Mouse (Mus musculus): ENCODE results near the gene Gjc3. TPM values are rescaled to one million over a fixed set of nuclear protein-coding genes. Genes with fewer than 3 reads are reported as not detected.
"Not testable (repeated sequence)": the region's sequence is repeated elsewhere in the genome, so short reads cannot be mapped to it uniquely, and the experiment has no call there.

The Gjc3 gene
- polyA plus RNA-seq, 1 experiment from 2014 or later = not detected

- Histone ChIP-seq H3K4me1 (no peaks in the 10 kb centered on the region), H3K9me3 (no peaks in the 10 kb centered on the region), H3K27me3 (ENCODE audit: insufficient read depth, poor library complexity, severe bottlenecking) (no peaks in the 10 kb centered on the region), H3K36me3 (no peaks in the 10 kb centered on the region), H3K27ac (no peak overlapping the region), H3K4me3 (no peak overlapping the region)
- DNase-seq (ENCODE audit: low spot score) = no peak
Observed at GRCm38 (mm10) chr5:137947303-137947702, 15.6 kb downstream of the Gjc3 start.

- Histone ChIP-seq H3K27ac (no peak overlapping the region), H3K9me3 (no peaks in the 10 kb centered on the region), H3K4me3 (no peak overlapping the region), H3K36me3 (no peaks in the 10 kb centered on the region), H3K27me3 (ENCODE audit: insufficient read depth, poor library complexity, severe bottlenecking) (no peaks in the 10 kb centered on the region), H3K4me1 (no peaks in the 10 kb centered on the region)
- 57% methylated on average over 1 of the region's 1 CpGs for WGBS
- no peak for DNase-seq (ENCODE audit: low spot score)
Observed at GRCm38 (mm10) chr5:137943133-137943532, 19.8 kb downstream of the Gjc3 start.

GRCm38 (mm10) chr5:137940948-137941347 is 21.9 kb downstream of the Gjc3 start:
- H3K9me3 ChIP-seq = no peaks in the 10 kb centered on the region
- no peaks in the 10 kb centered on the region for H3K27me3 ChIP-seq (ENCODE audit: insufficient read depth, poor library complexity, severe bottlenecking)
- H3K36me3 ChIP-seq = no peaks in the 10 kb centered on the region
- no peak overlapping the region for H3K27ac ChIP-seq
- 80% methylated on average over 4 of the region's 4 CpGs for WGBS
- H3K4me3 ChIP-seq = no peak overlapping the region
- no peak for DNase-seq (ENCODE audit: low spot score)
- H3K4me1 ChIP-seq = no peaks in the 10 kb centered on the region

GRCm38 (mm10) chr5:137937238-137937637 is 25.7 kb downstream of the Gjc3 start:
- DNase-seq (ENCODE audit: low spot score) = no peak
- 51% methylated on average over 4 of the region's 4 CpGs for WGBS
- H3K27me3 ChIP-seq (ENCODE audit: insufficient read depth, poor library complexity, severe bottlenecking) = no peaks in the 10 kb centered on the region

GRCm38 (mm10) chr5:137936486-137936885 is 26.4 kb downstream of the Gjc3 start:
- H3K9me3 ChIP-seq = no peaks in the 10 kb centered on the region
- WGBS = 87% methylated on average over 2 of the region's 2 CpGs
- no peaks in the 10 kb centered on the region for H3K27me3 ChIP-seq (ENCODE audit: insufficient read depth, poor library complexity, severe bottlenecking)
- H3K4me1 ChIP-seq = no peaks in the 10 kb centered on the region
- no peak overlapping the region for H3K27ac ChIP-seq
- DNase-seq (ENCODE audit: low spot score) = no peak
- H3K36me3 ChIP-seq = no peaks in the 10 kb centered on the region
- H3K4me3 ChIP-seq = no peak overlapping the region

More at GRCm38 (mm10) chr5:137937238-137937637, 25.7 kb downstream of the Gjc3 start:
- Histone ChIP-seq H3K4me3 (no peak overlapping the region), H3K27ac (no peak overlapping the region), H3K9me3 (no peaks in the 10 kb centered on the region), H3K36me3 (no peaks in the 10 kb centered on the region), H3K4me1 (no peaks in the 10 kb centered on the region)

GRCm38 (mm10) chr5:137933934-137934333 is 29.0 kb downstream of the Gjc3 start:
- not testable (repeated sequence) for H3K27me3 ChIP-seq (ENCODE audit: insufficient read depth, poor library complexity, severe bottlenecking); H3K27ac ChIP-seq; DNase-seq (ENCODE audit: low spot score); H3K9me3 ChIP-seq; H3K4me3 ChIP-seq; H3K36me3 ChIP-seq; H3K4me1 ChIP-seq
- WGBS = 72% methylated on average over 2 of the region's 2 CpGs

GRCm38 (mm10) chr5:137928439-137928838 is 34.5 kb downstream of the Gjc3 start:
- DNase-seq (ENCODE audit: low spot score) = no peak
- no peaks in the 10 kb centered on the region for H3K27me3 ChIP-seq (ENCODE audit: insufficient read depth, poor library complexity, severe bottlenecking)
- no peak overlapping the region for H3K27ac ChIP-seq
- no peak overlapping the region for H3K4me3 ChIP-seq
- H3K9me3 ChIP-seq = no peaks in the 10 kb centered on the region
- WGBS = 74% methylated on average over 11 of the region's 11 CpGs
- H3K4me1 ChIP-seq = no peaks in the 10 kb centered on the region
- H3K36me3 ChIP-seq = no peaks in the 10 kb centered on the region

GRCm38 (mm10) chr5:137922171-137922570 is 40.7 kb downstream of the Gjc3 start:
- no peak for DNase-seq (ENCODE audit: low spot score)
- Histone ChIP-seq H3K9me3 (no peaks in the 10 kb centered on the region), H3K27ac (no peak overlapping the region)

GRCm38 (mm10) chr5:137921532-137921931 is 41.4 kb downstream of the Gjc3 start, which contains the start of gene Cyp3a13:
TSS of gene Cyp3a13 (minus strand) at chr5:137921619.
- DNase-seq (ENCODE audit: low spot score) = no peak
- Histone ChIP-seq H3K9me3 (no peaks in the 10 kb centered on the region), H3K27ac (no peak within 1 kb of the TSS), H3K36me3 (no peaks in the 10 kb centered on the region), H3K27me3 (ENCODE audit: insufficient read depth, poor library complexity, severe bottlenecking) (no peaks in the 10 kb centered on the region), H3K4me3 (no peak within 1 kb of the TSS), H3K4me1 (no peaks in the 10 kb centered on the region)
- 46% methylated on average over 2 of the region's 2 CpGs for WGBS

More at GRCm38 (mm10) chr5:137922171-137922570, 40.7 kb downstream of the Gjc3 start:
- Histone ChIP-seq H3K36me3 (no peaks in the 10 kb centered on the region), H3K27me3 (ENCODE audit: insufficient read depth, poor library complexity, severe bottlenecking) (no peaks in the 10 kb centered on the region), H3K4me3 (no peak overlapping the region), H3K4me1 (no peaks in the 10 kb centered on the region)

- no peaks in the 10 kb centered on the region for H3K4me1 ChIP-seq
- no peaks in the 10 kb centered on the region for H3K27me3 ChIP-seq (ENCODE audit: insufficient read depth, poor library complexity, severe bottlenecking)
- no peaks in the 10 kb centered on the region for H3K9me3 ChIP-seq
- H3K4me3 ChIP-seq = no peak overlapping the region
- H3K27ac ChIP-seq = no peak overlapping the region
- H3K36me3 ChIP-seq = no peaks in the 10 kb centered on the region
- no peak for DNase-seq (ENCODE audit: low spot score)
- WGBS = 79% methylated on average over 6 of the region's 6 CpGs
Observed at GRCm38 (mm10) chr5:137915550-137915949, 47.3 kb downstream of the Gjc3 start.

- no peaks in the 10 kb centered on the region for H3K4me1 ChIP-seq
- no peak for DNase-seq (ENCODE audit: low spot score)
- H3K9me3 ChIP-seq = no peaks in the 10 kb centered on the region
- no peak overlapping the region for H3K27ac ChIP-seq
- H3K4me3 ChIP-seq = no peak overlapping the region
- no peaks in the 10 kb centered on the region for H3K27me3 ChIP-seq (ENCODE audit: insufficient read depth, poor library complexity, severe bottlenecking)
- H3K36me3 ChIP-seq = no peaks in the 10 kb centered on the region
Observed at GRCm38 (mm10) chr5:137914508-137914907, 48.4 kb downstream of the Gjc3 start.

- WGBS = 83% methylated on average over 3 of the region's 3 CpGs
- no peak for DNase-seq (ENCODE audit: low spot score)
Observed at GRCm38 (mm10) chr5:137909564-137910262, 53.2 kb downstream of the Gjc3 start.

More at GRCm38 (mm10) chr5:137909564-137910262, 53.2 kb downstream of the Gjc3 start:
- Histone ChIP-seq H3K27ac (no peak overlapping the region), H3K4me1 (no peaks in the 10 kb centered on the region), H3K9me3 (no peaks in the 10 kb centered on the region), H3K36me3 (no peaks in the 10 kb centered on the region), H3K27me3 (ENCODE audit: insufficient read depth, poor library complexity, severe bottlenecking) (no peaks in the 10 kb centered on the region), H3K4me3 (no peak overlapping the region)
